Mouse (Mus musculus) right cerebral cortex, postnatal 25 days (tissue): ENCODE data around the gene Lsamp.

Source experiments
- DNase-seq: peaks from one replicate; pipeline ENCODE4 v3.0.0; 2022

Gene Lsamp

DNA sequence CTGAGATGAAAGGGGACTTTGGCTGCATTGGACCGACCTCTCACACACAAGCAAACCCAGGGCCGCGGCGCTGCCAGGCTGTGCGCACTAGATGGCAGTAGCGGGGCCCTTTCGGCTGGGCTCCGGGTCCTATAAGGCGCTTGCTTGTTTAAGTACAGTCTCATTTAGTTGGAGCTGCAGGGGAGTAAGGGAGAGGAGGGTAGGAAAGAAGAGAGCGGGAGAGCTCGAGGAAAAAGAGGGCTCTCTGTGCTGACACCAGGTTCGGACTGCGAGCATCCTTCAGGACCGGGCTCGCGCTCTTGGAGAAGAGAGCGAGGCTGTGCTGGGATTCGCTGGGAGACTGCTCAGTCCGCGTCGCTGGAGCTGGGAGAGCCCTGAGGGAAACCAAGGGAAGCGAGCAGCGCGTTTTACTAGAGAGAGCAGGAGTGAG lies at the start of gene Lsamp:
TSS of gene Lsamp (plus strand) at position 157 of the 430 bp plus-strand sequence.
- DNase-seq, result peak; percentile 87

DNA sequence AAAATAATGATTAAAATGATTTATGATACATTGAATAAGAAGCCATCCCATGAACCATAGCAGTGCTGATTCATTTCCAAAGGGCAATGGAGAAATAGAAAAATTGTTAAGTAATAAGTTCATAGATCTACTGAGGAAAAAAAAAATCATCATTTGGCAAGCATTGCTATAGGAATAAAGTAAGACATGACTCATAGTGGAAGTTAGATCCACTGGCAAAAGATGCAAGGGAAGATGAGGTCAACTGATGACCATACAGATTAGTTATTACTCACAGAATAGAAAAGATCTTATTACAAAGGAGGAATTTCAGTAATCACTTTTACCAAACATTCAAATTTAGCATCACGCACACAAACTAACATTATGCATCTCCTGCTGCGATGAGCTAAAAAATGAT lies 26.5 kb upstream of the Lsamp start:
- no peak for DNase-seq

- DNase-seq, result no peak
Measured at GRCm38 (mm10) chr16:39972712-39973111, 11.4 kb upstream of the Lsamp start.

- peak; percentile 44 for DNase-seq
Measured at GRCm38 (mm10) chr16:39984635-39985291, 602 bp downstream of the Lsamp start.

- DNase-seq, result no peak
Measured at GRCm38 (mm10) chr16:39988466-39988865, 4.3 kb downstream of the Lsamp start.

- DNase-seq, result no peak
Measured at GRCm38 (mm10) chr16:39994821-39995220, 10.7 kb downstream of the Lsamp start.

DNA sequence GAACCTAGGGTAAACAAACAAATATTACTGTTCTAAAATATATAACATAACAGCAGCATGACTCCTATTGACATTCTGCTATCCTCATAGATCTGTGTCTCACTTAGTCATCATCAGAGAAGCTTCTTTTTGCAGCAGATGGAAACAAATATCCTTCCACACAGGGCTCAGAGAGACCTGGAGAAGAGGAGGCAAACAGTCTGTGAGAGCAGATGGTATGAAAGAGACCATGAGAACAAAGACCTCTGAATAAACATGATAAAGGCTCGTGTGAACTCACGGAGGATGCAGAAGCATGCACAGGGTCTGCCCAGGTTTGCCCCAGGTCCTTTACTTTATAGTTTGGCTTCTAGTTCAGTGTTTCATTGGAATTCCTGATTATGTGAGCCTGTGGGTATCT lies 24.6 kb downstream of the Lsamp start:
- no peak for DNase-seq

DNA sequence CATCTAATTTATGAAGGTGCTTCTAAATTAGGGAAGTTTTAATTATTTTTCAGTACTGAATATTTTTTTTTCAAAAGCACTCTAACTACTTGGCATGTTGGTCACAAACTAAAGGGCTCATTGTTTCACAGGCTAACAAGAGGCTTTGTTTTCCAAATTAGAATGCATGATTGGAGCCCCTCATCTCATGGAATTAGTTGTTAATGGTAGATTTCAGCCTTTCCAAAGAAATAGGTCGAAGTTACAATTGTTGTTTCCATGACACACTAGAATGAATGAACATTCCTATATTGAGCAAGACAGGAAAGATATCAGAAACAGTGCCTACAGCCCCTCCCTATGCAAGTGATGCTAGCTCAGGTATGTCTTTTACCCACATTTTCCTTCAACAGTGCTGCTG lies 26.9 kb downstream of the Lsamp start:
- DNase-seq, result no peak

GRCm38 (mm10) chr16:40022611-40023010 lies 38.5 kb downstream of the Lsamp start:
- DNase-seq, result peak; percentile 21

GRCm38 (mm10) chr16:40036719-40037118 lies 52.6 kb downstream of the Lsamp start:
- DNase-seq, result no peak

DNA sequence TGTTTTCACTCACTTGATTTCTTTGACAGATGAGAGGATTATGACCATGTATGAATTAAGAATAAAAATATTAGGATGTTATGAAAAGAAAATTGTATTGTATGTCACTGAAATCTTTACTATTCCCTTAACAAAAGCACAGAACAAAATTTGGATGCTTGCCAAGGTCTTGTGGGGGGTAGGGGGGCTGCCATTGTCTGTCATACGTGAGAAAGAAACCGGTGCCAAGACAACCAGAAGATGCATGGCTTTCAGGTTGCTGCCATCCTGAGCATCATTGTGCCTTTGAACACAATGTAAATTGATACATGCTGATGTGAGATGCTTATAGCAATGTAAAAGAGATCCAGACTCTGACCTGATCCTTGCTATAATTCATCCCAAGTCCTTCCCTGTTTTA lies 75.4 kb downstream of the Lsamp start:
- DNase-seq, result no peak

- DNase-seq, result no peak
Measured at GRCm38 (mm10) chr16:40059968-40060367, 75.8 kb downstream of the Lsamp start.

DNA sequence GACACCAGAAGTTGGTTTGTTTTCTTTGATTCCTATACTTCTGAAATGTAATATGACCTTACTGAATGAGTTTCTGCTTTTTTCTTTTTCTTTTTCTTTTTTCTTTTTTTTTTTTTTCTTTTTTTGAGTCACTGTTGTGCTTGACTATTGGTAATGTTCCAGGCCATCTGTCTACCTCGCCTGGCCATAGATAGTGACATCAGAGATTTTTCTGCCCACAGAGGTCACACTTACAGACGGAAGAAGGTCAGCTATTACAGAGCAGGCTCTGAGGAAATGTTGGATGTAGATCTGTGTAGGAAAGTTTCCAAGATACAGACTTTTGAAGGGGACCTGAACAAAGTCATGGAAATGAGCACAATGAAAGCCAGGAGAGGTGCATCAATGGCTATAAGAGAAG lies 76.3 kb downstream of the Lsamp start:
- no peak for DNase-seq

GRCm38 (mm10) chr16:40075556-40075955 lies 91.4 kb downstream of the Lsamp start:
- no peak for DNase-seq

DNA sequence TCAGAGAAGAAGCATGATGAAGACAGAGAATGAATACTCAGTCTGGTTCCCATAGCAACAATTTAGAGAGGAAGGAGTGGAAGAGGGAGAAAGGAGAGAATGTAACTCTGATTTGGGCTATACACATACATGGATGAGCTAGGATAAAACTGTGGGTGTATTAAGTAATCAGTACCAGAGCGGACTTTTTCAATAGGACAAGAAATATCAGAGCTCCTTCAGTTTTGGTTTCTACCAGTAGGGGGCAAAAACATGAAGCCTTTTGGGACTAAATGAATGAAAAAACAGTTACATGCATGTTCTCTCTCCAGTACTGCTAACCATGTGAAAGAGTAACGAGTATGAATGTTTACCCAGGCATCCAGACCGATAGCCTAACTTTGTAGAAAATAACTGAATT lies 96.1 kb downstream of the Lsamp start:
- DNase-seq, result no peak

- no peak for DNase-seq
Measured at GRCm38 (mm10) chr16:40104329-40104728, 120.2 kb downstream of the Lsamp start.

- no peak for DNase-seq
Measured at GRCm38 (mm10) chr16:40182918-40183317, 198.8 kb downstream of the Lsamp start.

- DNase-seq, result no peak
Measured at GRCm38 (mm10) chr16:40187987-40188590, 203.9 kb downstream of the Lsamp start.

GRCm38 (mm10) chr16:40194401-40194800 lies 210.2 kb downstream of the Lsamp start:
- DNase-seq, result no peak

DNA sequence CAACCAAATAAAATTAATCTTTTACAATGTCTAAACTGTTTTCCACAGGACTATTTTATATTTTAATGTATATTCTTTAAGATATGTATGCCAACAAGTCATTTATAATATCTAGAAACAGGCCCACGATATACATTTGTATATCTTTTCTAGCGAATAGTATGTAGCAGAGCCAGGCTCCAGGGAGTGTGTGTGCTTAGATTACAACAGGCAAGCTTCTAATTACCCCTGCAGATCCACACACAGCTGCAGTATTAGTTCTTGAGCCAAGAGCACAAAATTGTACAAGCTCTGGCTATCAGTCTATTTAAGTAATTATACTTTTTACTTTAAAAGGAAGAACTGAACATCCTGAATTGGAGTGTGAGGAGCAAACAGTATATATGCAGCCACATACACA lies 210.7 kb downstream of the Lsamp start:
- DNase-seq, result no peak

GRCm38 (mm10) chr16:40228627-40229026 lies 244.5 kb downstream of the Lsamp start:
- DNase-seq, result no peak

DNA sequence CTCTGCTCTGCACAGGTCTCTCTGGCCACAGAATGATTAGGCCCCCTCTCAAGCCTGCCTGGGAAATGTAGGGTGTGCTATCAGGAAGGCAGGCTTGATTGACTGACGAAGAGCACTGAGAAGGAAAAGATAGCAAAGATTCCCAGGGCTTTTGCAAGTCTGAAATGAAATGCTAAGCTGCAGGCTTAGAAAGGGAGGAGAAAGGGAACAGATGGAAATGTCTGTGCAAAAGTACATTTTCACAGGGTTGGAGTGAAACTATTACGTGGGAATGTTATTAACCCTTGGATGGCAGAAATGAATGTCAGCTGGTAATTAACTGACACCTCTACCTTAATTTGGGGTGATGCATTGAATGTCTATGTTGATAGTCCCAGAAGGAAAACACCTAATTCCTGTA lies 248.9 kb downstream of the Lsamp start:
- no peak for DNase-seq

DNA sequence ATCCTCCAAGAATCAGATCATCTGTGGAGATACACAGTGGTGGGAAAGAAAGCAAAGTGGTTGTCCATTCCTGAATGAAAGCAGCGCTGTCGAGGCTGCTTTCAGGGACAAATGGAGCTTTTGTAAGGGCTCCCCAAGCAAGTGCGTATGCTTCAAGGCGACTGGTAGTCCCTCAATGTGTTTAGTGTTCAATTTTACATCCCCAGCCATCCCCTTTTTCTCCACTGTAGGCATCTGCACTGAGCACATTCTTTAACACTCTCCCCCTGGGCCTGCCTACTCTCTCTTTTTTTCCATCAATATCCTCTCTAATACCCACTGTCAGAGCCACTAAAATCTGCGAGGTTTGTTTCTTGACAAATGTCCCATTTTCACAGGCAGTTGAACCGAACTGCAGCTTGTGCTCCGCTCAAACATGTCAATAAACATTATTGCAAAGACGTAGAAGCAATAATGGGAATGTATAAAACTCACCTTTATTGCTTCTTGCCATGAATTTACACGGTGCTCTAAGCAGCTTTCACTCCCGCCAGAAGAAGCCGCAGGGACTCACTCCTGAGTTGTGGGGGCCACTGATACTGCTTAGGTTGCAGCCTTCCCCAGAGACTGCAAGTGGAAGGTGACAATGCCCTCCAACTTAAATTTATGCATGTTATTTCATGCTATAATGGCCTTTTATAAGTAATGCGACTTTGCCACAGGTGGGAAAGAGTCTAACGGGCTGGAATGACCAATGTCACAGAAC lies 250.2 kb downstream of the Lsamp start:
- DNase-seq, result no peak

GRCm38 (mm10) chr16:40271859-40272258 lies 287.7 kb downstream of the Lsamp start:
- no peak for DNase-seq
